Mouse (Mus musculus) liver, embryonic 14.5 days (tissue): Measurements from ENCODE around the gene Xpnpep1. TPM values are rescaled to one million over a fixed set of nuclear protein-coding genes. Genes with fewer than 3 reads are reported as not detected.

Source experiments
- ATAC-seq: fragments of 200-750 bp; cut with Nextera tagmentation; 2 replicates; pipeline ENCODE4 v1.8.0; 2017; ENCODE audit warnings: moderate number of reproducible peaks, mild to moderate bottlenecking, moderate library complexity; ENCODE audit not compliant: insufficient read depth
- DNase-seq, 3 experiments: peaks; one replicate each; pipeline ENCODE4 v3.0.0-alpha.2; 2012 to 2013; ENCODE audit warnings: low read depth in 3 of 3, low spot score in 3 of 3
- H3K27ac ChIP-seq: fragments of 300-500 bp; sonication (generic); 2 replicates; pipeline ENCODE4 v1.5.1; 2014; ENCODE audit warnings: moderate library complexity, mild to moderate bottlenecking, control low read depth, inconsistent platforms
- H3K27me3 ChIP-seq: fragments of 300-500 bp; sonication (generic); 2 replicates; pipeline ENCODE4 v1.6.1; 2014; ENCODE audit warnings: mild to moderate bottlenecking, low read length, moderate library complexity; ENCODE audit not compliant: control insufficient read depth, insufficient read depth
- H3K36me3 ChIP-seq: fragments of 300-500 bp; sonication (generic); replicated peaks from 2 replicates; pipeline ENCODE4 v1.6.1; 2014; ENCODE audit warnings: low read depth; ENCODE audit not compliant: control insufficient read depth, insufficient read depth
- H3K4me1 ChIP-seq, 2 experiments: fragments of 200-500 bp in 1 of 2; fragments of 300-500 bp in 1 of 2; sonication (generic) in 1 of 2; replicated peaks; 2 replicates each; pipeline ENCODE4 v1.6.1; 2012 to 2014; ENCODE audit warnings: antibody characterized with exemption in 1 of 2, inconsistent platforms in 1 of 2, low read length in 1 of 2; ENCODE audit not compliant: control insufficient read depth in 2 of 2, insufficient read depth in 2 of 2
- H3K4me2 ChIP-seq: fragments of 300-500 bp; sonication (generic); 2 replicates; pipeline ENCODE4 v1.6.1; 2014; ENCODE audit warnings: low read depth, mild to moderate bottlenecking, control low read depth, moderate library complexity
- H3K4me3 ChIP-seq, 2 experiments: fragments of 200-500 bp in 1 of 2; fragments of 300-500 bp in 1 of 2; sonication (generic) in 1 of 2; 2 replicates each; pipeline ENCODE4 v1.5.1; 2012 to 2014; ENCODE audit warnings: low read depth in 2 of 2, low read length in 2 of 2, mild to moderate bottlenecking in 2 of 2, control low read depth in 1 of 2, inconsistent platforms in 1 of 2, moderate library complexity in 1 of 2; ENCODE audit not compliant: insufficient read depth in 1 of 2
- H3K9ac ChIP-seq: fragments of 300-500 bp; sonication (generic); replicated peaks from 2 replicates; pipeline ENCODE4 v1.6.1; 2014; ENCODE audit warnings: mild to moderate bottlenecking, control low read depth, moderate library complexity
- H3K9me3 ChIP-seq: fragments of 300-500 bp; sonication (generic); 2 replicates; pipeline ENCODE4 v1.6.1; 2016; ENCODE audit warnings: low read length, mixed read lengths; ENCODE audit not compliant: control insufficient read depth
- CTCF ChIP-seq: IDR thresholded peaks from 2 replicates; pipeline ENCODE4 v1.5.1; 2016; ENCODE audit warnings: antibody characterized with exemption, low read depth, control low read depth
- EP300 ChIP-seq: IDR thresholded peaks from 2 replicates; pipeline ENCODE4 v1.6.1; 2016; ENCODE audit warnings: antibody characterized with exemption, low read depth
- WGBS: fragments of 180-500 bp; shearing (Covaris S2); extraction: QIAGEN DNeasy Blood & Tissue Kit; methylation state at CpG from one replicate; pipeline ENCODE4 v1.1.7; 2014; ENCODE audit not compliant: insufficient replicate concordance; 5-methylcytosine and 5-hydroxymethylcytosine counted together
- polyA plus RNA-seq, 2 experiments: library from polyadenylated mRNA; depleted of rRNA in 1 of 2; stranded (reverse) in 1 of 2; unstranded in 1 of 2; fragments of >200 nt; fragmentation: Nextera tagmentation in 1 of 2; extraction: Ambion mirVana in 1 of 2; gene quantifications; 2 replicates each; pipeline versions ENCODE4 v1.2.1 to v1.2.3; 2012 to 2014

The Xpnpep1 gene
- polyA plus RNA-seq, 2 experiments: 51.9 to 93.9 TPM

- Histone ChIP-seq H3K27ac (no peak overlapping the region), H3K4me2 (peak overlapping the region; percentile 32), H3K4me1 (peaks cover 0 to 5% of the 10 kb centered on the region in 2 experiments; a peak in 2 of 4 replicates), H3K36me3 (no peaks in the 10 kb centered on the region), H3K27me3 (no peaks in the 10 kb centered on the region), H3K9me3 (peaks cover 5% of the 10 kb centered on the region; the same call in 1 of the 2 replicates), H3K4me3 (no peak overlapping the region), H3K9ac (no peak overlapping the region)
- TF ChIP-seq CTCF: no peak
- no peak for TF ChIP-seq EP300
- ATAC-seq (peak; percentile 49), DNase-seq (no peak)
- WGBS: 51% methylated on average over 19 of the region's 19 CpGs
These were observed 12.1 kb upstream of the Xpnpep1 start for GRCm38 (mm10) chr19:53052031-53052670.

DNA sequence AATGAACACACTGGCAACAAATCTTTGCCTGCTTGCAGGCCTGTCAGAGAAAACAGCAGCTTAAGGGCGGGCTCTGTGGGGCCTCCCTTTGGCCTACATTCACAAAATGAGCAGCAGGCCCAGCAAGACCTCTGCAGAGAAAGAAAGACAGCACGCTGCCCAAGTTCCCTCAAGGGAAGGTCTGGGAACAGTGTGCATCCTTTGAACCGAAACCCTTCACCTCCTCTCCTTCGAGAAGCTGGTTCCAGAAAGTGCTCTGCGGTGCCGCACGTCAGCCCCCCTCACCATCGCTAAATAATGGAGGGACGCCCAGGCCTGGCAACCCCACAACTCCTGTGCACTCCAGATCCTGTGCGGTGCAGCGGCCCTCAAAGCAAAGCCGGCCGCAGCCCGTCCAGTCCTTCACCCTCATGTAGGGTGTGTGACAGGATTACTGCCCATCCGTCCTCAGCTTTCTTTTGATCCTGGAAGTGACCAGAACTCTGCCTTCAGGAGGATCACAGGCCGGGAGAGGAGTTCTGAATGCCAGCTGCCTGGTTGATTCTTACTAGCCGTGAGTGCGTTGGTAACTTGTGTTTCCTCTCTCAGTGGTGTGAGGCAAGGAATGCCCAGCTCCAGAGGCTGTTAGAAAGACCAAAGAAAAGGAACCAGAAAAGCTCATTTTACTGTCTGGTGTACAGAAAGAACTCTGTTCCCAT lies 11.4 kb upstream of the Xpnpep1 start:
- WGBS: 82% methylated on average over 18 of the region's 18 CpGs
- Histone ChIP-seq H3K9ac (no peak overlapping the region), H3K4me1 (peaks cover 0 to 5% of the 10 kb centered on the region in 2 experiments; a peak in 2 of 4 replicates), H3K36me3 (no peaks in the 10 kb centered on the region), H3K27ac (no peak overlapping the region), H3K4me2 (no peak overlapping the region), H3K27me3 (no peaks in the 10 kb centered on the region), H3K4me3 (no peak overlapping the region), H3K9me3 (peaks cover 5% of the 10 kb centered on the region; the same call in 1 of the 2 replicates)
- TF ChIP-seq EP300 (no peak), CTCF (no peak)
- no peak for ATAC-seq
- DNase-seq: no peak

- Histone ChIP-seq H3K9ac (no peak overlapping the region), H3K4me3 (no peak overlapping the region), H3K36me3 (no peaks in the 10 kb centered on the region), H3K4me1 (peaks cover 0 to 5% of the 10 kb centered on the region in 2 experiments; a peak in 2 of 4 replicates), H3K27me3 (no peaks in the 10 kb centered on the region), H3K4me2 (no peak overlapping the region), H3K27ac (no peak overlapping the region), H3K9me3 (peaks cover 5% of the 10 kb centered on the region; the same call in 1 of the 2 replicates)
- TF ChIP-seq CTCF (peak; percentile 73), EP300 (no peak)
- 61% methylated on average over 3 of the region's 3 CpGs for WGBS
- no peak for DNase-seq
- ATAC-seq: no peak
These were observed 10.1 kb upstream of the Xpnpep1 start for GRCm38 (mm10) chr19:53050100-53050499.

DNA sequence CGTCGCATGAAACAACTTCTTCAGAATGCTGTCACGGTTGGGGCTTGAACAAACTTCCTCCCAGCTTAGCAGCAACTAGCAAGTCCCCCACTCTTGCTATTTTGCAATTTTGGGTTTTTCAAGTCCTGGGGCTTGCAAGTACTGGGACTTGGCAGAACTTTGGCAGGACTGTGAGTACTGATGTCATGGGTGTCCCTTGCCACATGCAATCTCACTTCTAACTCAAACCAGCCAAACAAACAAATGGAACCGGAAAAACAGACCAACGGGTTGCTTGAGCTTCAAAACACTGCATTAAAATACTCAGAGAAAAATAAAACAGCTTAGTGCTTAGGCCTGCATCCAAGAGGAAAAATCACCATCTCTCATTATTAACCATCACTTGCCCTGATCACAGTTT lies 7.2 kb upstream of the Xpnpep1 start:
- ATAC-seq: no peak
- WGBS: 69% methylated on average over 5 of the region's 5 CpGs
- Histone ChIP-seq H3K36me3 (no peaks in the 10 kb centered on the region), H3K4me1 (peaks cover 0 to 3% of the 10 kb centered on the region in 2 experiments; a peak in 2 of 4 replicates), H3K4me2 (no peak overlapping the region), H3K9me3 (peaks cover 5% of the 10 kb centered on the region; the same call in 1 of the 2 replicates), H3K27ac (no peak overlapping the region), H3K9ac (no peak overlapping the region), H3K27me3 (no peaks in the 10 kb centered on the region), H3K4me3 (no peak overlapping the region)
- TF ChIP-seq CTCF: no peak
- no peak for TF ChIP-seq EP300
- no peak for DNase-seq

- Histone ChIP-seq H3K27me3 (no peaks in the 10 kb centered on the region), H3K27ac (no peak overlapping the region), H3K9ac (no peak overlapping the region), H3K4me3 (no peak overlapping the region), H3K4me2 (no peak overlapping the region), H3K36me3 (no peaks in the 10 kb centered on the region), H3K9me3 (no peaks in the 10 kb centered on the region), H3K4me1 (peaks cover 0 to 7% of the 10 kb centered on the region in 2 experiments; a peak in 3 of 4 replicates)
- DNase-seq (no peak), ATAC-seq (no peak)
- TF ChIP-seq EP300 (no peak), CTCF (no peak)
- 67% methylated on average over 13 of the region's 13 CpGs for WGBS
These were observed 3.6 kb upstream of the Xpnpep1 start for GRCm38 (mm10) chr19:53043423-53044125.
